Comparison of ENCODE assay signal across 15 mouse cellular contexts in the genomic region with DNA sequence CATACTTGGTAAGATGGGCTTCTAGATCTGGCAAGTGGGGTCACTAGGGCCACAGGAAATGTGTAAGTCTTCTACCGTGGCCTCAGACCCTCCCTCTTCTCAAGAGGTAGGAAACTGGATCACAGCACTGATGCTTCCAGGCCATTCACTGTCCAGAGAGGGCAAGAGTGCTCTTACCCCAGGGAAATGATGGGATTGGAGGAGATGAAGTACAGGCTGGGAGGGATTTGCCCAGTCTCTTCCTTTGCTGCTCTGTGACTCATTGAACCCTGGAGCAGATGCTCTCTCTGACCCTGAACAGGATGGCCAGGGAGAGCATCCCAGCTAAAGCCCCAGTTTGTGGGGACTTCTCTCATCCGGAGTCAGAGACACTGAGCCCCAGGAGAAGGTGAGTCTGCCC. TPM values are rescaled to one million over a fixed set of nuclear protein-coding genes. Genes with fewer than 3 reads are reported as not detected.
DNase-seq lines count a peak whose midpoint lies in the region; ATAC-seq and TF ChIP-seq lines count a peak whose summit lies in the region.
"Had no signal": no experiment of that assay in that cellular context is flagged by ENCODE, and none has a peak within 500 bp of the region (broad histone marks: within the 10 kb centered on the region; RNA-seq: fewer than 3 reads in every experiment).

No protein-coding gene starts in this region.

- peaks cover 23% of the 10 kb centered on the region for H3K4me1 ChIP-seq in heart, adult 2 months (ENCODE audit: control insufficient read depth, insufficient read depth, low read length)
- peaks cover 42% of the 10 kb centered on the region for H3K4me1 ChIP-seq in forebrain, embryonic 14.5 days (ENCODE audit: control insufficient read depth, insufficient read depth, low read length)
- H3K4me1 ChIP-seq in midbrain, embryonic 13.5 days (replicated peaks): peaks cover 72% of the 10 kb centered on the region

- peaks cover 13% of the 10 kb centered on the region for H3K36me3 ChIP-seq in heart, adult 2 months (ENCODE audit: control insufficient read depth, insufficient read depth, low read length)
- no peaks in the 10 kb centered on the region for H3K36me3 ChIP-seq in forebrain, embryonic 14.5 days (ENCODE audit: control insufficient read depth, insufficient read depth, low read length)
- H3K36me3 ChIP-seq in midbrain, embryonic 13.5 days: no peaks in the 10 kb centered on the region
- H3K36me3 ChIP-seq: liver, embryonic 13.5 days had no signal

- H3K4me2 ChIP-seq in forebrain, embryonic 14.5 days (ENCODE audit: low read length): no peak overlapping the region
- H3K4me2 ChIP-seq in midbrain, embryonic 13.5 days (replicated peaks): no peak overlapping the region
- H3K4me2 ChIP-seq: liver, embryonic 13.5 days had no signal

- H3K27me3 ChIP-seq in heart, adult 2 months (ENCODE audit: control insufficient read depth, insufficient read depth, low read length): no peaks in the 10 kb centered on the region
- no peaks in the 10 kb centered on the region for H3K27me3 ChIP-seq in forebrain, embryonic 14.5 days (replicated peaks; ENCODE audit: control insufficient read depth, insufficient read depth, low read length)
- no peaks in the 10 kb centered on the region for H3K27me3 ChIP-seq in midbrain, embryonic 13.5 days

- intact Hi-C loops in heart, adult 2 months (cut with DNase I): no loop called here
- intact Hi-C loops in left cerebral cortex, postnatal 25 days (cut with DNase I): no loop called here

- no peak for ATAC-seq in forebrain, embryonic 14.5 days
- ATAC-seq in midbrain, embryonic 13.5 days: no peak
- ATAC-seq: CD4-positive, CD25-positive, alpha-beta regulatory T cell, adult 4 months had no signal

- H3K27ac ChIP-seq in heart, adult 2 months: peak overlapping the region; percentile 48
- H3K27ac ChIP-seq in forebrain, embryonic 14.5 days (ENCODE audit: low read depth, low read length): peak overlapping the region; percentile 70
- peak overlapping the region; percentile 64 for H3K27ac ChIP-seq in midbrain, embryonic 13.5 days
- H3K27ac ChIP-seq: liver, embryonic 13.5 days had no signal

- H3K4me3 ChIP-seq in heart, adult 2 months: no peak overlapping the region
- H3K4me3 ChIP-seq in forebrain, embryonic 14.5 days (ENCODE audit: low read depth, low read length): no peak overlapping the region
- no peak overlapping the region for H3K4me3 ChIP-seq in midbrain, embryonic 13.5 days (replicated peaks)
- H3K4me3 ChIP-seq: liver, embryonic 13.5 days had no signal

- no peak overlapping the region for H3K9ac ChIP-seq in heart, adult 2 months (ENCODE audit: low read depth, low read length)
- H3K9ac ChIP-seq in forebrain, embryonic 14.5 days (ENCODE audit: low read length): no peak overlapping the region
- peak overlapping the region; percentile 36; the same call in 1 of the 2 replicates for H3K9ac ChIP-seq in midbrain, embryonic 13.5 days (replicated peaks)
- H3K9ac ChIP-seq: liver, embryonic 13.5 days had no signal

- no peaks in the 10 kb centered on the region for H3K79me2 ChIP-seq in heart, adult 2 months (replicated peaks; ENCODE audit: control insufficient read depth, insufficient read depth, low read length)

- no peak for TF ChIP-seq POLR2A in heart, adult 2 months (IDR thresholded peaks at IDR 0.05; ENCODE audit: insufficient read depth, low read depth, low read length)

- no peaks in the 10 kb centered on the region for H3K9me3 ChIP-seq in forebrain, embryonic 14.5 days (replicated peaks; ENCODE audit: control insufficient read depth, low read length)
- H3K9me3 ChIP-seq in midbrain, embryonic 13.5 days: no peaks in the 10 kb centered on the region
- H3K9me3 ChIP-seq: liver, embryonic 13.5 days had no signal

- TF ChIP-seq CTCF in heart, adult 2 months (IDR thresholded peaks at IDR 0.05): no peak

- no peak for TF ChIP-seq EP300 in heart, adult 2 months (IDR thresholded peaks at IDR 0.05; ENCODE audit: insufficient read depth, low read depth, low read length)

- 47% methylated on average over 2 of the region's 2 CpGs for WGBS in heart, adult 2 months
- WGBS in forebrain, embryonic 14.5 days: 60% methylated on average over 2 of the region's 2 CpGs
- WGBS in midbrain, embryonic 13.5 days: 48% methylated on average over 2 of the region's 2 CpGs

- DNase-seq in heart, adult 2 months: no peak
- DNase-seq in heart, adult 9 months (ENCODE audit: low spot score in 2 of 2): no peak
- DNase-seq in 3T3-L1 (ENCODE audit: low read depth, low spot score): peak; percentile 35
- no peak for DNase-seq in forebrain, embryonic 14.5 days (ENCODE audit: low spot score)
- no peak for DNase-seq in cerebellum, postnatal 4 days (ENCODE audit: low spot score in 2 of 2)
- no peak for DNase-seq in ovary, postnatal 10 days (ENCODE audit: low spot score)
- DNase-seq in left cerebral cortex, postnatal 25 days (ENCODE audit: low spot score in 2 of 2): no peak
- DNase-seq: liver, embryonic 13.5 days; right cerebral cortex, postnatal 25 days had no signal

RNA-seq across cellular contexts. Expression of gene Phldb1, which starts 10.3 kb away (rescaled TPM):
- 100 to 1,000 TPM; 104 to 108 TPM for total RNA-seq in heart, adult 2 months (2021)
- polyA plus RNA-seq in heart, adult 2 months (2012; rRNA removed): 146 and 165 TPM in 2 replicates
- 29.5 and 42.9 TPM in 2 replicates for polyA plus RNA-seq in forebrain, embryonic 14.5 days (2014; fragmentation: Nextera tagmentation; extraction: Ambion mirVana)
- polyA plus RNA-seq in midbrain, embryonic 13.5 days (2015; fragmentation: Nextera tagmentation; extraction: Ambion mirVana): 47.9 and 55.5 TPM in 2 replicates
- total RNA-seq in left cerebral cortex, postnatal 25 days (2021): 10 to 100 TPM; 54.9 to 70.7 TPM

RNA-seq across cellular contexts. Expression of gene Arcn1, which starts 43.0 kb away (rescaled TPM):
- total RNA-seq in heart, adult 2 months (2021): 10 to 100 TPM; 78.6 to 93.9 TPM
- 28.2 and 57.5 TPM in 2 replicates for polyA plus RNA-seq in heart, adult 2 months (2012; rRNA removed)
- polyA plus RNA-seq in forebrain, embryonic 14.5 days (2014; fragmentation: Nextera tagmentation; extraction: Ambion mirVana): 138 and 152 TPM in 2 replicates
- polyA plus RNA-seq in midbrain, embryonic 13.5 days (2015; fragmentation: Nextera tagmentation; extraction: Ambion mirVana): 142 and 145 TPM in 2 replicates
- total RNA-seq in left cerebral cortex, postnatal 25 days (2021): 100 to 1,000 TPM in 1 of 2 experiments, 10 to 100 TPM in 1; 98.0 to 103 TPM

RNA-seq across cellular contexts. Expression of gene Ift46, which starts 43.0 kb away (rescaled TPM):
- 10 to 100 TPM; 22.7 to 27.8 TPM for total RNA-seq in heart, adult 2 months (2021)
- polyA plus RNA-seq in heart, adult 2 months (2012; rRNA removed): 28.3 and 36.1 TPM in 2 replicates
- 178 and 206 TPM in 2 replicates for polyA plus RNA-seq in forebrain, embryonic 14.5 days (2014; fragmentation: Nextera tagmentation; extraction: Ambion mirVana)
- polyA plus RNA-seq in midbrain, embryonic 13.5 days (2015; fragmentation: Nextera tagmentation; extraction: Ambion mirVana): 171 and 183 TPM in 2 replicates
- 10 to 100 TPM; 68.8 to 83.5 TPM for total RNA-seq in left cerebral cortex, postnatal 25 days (2021)

RNA-seq across cellular contexts. Expression of gene Treh, which starts 51.6 kb away (rescaled TPM):
- not detected for total RNA-seq in heart, adult 2 months (2021)
- not detected in 2 replicates for polyA plus RNA-seq in heart, adult 2 months (2012; rRNA removed)
- polyA plus RNA-seq in forebrain, embryonic 14.5 days (2014; fragmentation: Nextera tagmentation; extraction: Ambion mirVana): not detected in 2 replicates
- polyA plus RNA-seq in midbrain, embryonic 13.5 days (2015; fragmentation: Nextera tagmentation; extraction: Ambion mirVana): not detected in 2 replicates
- under 1 TPM; 0.25 to 0.34 TPM for total RNA-seq in left cerebral cortex, postnatal 25 days (2021)
- total RNA-seq: gastrocnemius, postnatal 25 days; layer of hippocampus, postnatal 25 days; monocyte, adult 5-6 weeks had no signal
- polyA plus RNA-seq: CD4-positive, CD25-positive, alpha-beta regulatory T cell, adult 4 months; liver, embryonic 13.5 days; stomach, embryonic 14.5 days had no signal
